Mouse (Mus musculus): ENCODE measurements around the gene Sh2d4b.

The Sh2d4b gene

DNA sequence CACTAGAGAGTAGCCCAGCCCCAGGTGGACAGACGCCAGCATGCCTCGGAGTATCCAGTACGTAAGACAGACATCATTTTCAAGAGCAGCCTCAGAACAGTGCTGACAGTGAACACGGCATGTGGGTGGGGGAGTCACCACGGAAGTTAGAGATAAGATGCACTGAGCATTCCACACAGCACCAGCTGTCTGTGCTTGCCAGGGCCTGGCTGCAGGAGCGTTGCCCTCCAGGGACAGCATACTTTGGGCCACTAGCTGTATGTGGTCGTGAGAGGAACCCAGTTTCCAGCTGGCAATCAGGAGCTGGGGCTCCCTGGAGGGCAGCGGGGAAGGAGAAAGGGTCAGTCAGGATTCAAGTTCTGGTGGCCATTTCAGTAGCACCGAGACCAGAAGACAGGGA lies 13.7 kb upstream of the Sh2d4b start:
- DNase-seq (ENCODE audit: low read depth, low spot score) = no peak

DNA sequence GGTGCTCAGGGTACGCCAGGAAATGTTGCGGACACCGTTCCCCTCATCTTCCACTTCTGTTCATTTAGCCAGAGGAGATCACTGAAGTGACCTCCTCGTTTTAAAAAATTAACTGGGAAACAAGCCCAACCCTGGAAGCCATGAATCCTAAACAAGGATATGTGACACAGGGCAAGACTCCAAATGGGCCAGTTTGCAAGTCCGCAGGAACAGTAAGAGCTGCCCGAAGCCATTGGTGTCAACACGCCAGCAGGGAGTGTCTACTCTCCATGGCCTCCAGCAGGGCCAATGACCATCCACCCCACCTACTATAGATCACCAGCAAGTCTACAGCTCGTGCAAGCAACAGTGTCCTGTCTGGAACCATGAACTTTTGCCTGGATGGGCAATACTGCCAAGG lies 12.7 kb upstream of the Sh2d4b start:
- no peak for DNase-seq (ENCODE audit: low read depth, low spot score)

DNA sequence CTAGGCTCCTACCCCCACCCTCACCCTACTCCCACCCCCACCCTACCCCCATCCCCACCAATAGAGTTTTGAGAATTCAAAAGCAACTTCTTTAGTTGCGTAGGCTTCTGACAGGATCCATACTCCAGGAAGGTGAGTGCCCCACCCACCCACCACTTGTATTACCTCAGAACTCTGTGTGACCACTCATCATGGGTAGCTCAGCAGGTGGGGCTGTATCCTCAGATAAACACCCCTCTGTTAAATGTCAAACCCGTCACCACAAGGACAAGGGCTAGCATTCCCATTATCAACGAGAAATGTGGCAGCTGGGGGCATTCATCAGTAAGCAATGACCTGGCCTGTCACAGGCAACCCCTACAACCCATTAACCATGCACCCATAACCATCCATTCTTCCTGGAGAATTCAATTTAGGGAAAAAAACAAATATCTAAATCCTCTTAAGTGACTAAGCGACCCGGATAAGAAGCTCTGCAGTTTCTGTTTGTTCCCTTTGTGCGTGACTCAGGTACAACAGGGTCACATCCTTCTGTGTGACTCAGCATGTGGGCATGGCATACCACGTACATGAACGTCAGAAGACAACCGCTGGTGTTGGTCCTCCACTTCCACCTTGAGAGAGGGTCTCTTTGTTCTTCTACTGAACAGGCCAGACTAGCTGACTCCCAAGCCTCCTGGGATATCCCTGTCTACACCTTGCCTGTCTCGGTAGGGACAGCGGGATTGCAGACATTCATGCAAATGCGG lies 9.4 kb upstream of the Sh2d4b start:
- no peak for DNase-seq (ENCODE audit: low read depth, low spot score)

DNA sequence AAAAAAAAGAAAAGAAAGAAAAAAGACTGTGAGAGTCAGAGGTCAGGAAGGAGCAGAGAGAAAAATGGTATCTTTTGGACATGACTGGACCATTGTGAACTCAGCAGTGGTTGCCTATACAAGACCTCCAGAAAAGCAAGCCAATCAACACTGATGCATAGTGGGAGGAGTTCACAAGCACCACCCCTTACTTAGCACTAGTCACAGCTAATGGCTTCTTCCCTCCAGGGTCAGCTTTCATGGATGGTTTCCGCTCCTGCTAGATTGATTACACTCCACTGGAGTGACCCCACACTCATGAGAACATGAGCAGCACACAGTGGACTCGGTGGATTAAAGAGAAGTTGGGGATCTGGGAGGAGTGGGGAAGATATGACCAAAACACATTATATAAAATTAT lies 7.2 kb upstream of the Sh2d4b start:
- DNase-seq (ENCODE audit: low read depth, low spot score) = no peak

DNA sequence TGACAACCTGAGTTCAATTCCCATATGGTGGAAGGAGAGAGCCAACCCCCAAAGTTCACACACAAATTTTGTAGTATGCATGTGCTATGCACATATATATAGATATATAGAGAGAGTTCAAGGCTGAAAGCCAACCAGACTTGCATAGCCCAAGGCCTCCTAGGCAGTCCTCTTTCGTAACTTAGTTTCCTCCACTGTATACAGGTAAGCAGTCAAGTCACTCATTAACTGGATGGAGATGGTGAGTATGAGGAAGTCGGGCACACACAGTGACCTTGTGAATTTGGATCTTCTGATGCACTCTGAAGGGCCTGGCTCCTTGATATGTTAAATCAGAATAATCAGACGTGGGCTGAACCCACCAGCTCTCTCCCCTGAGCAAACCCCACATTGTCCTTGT lies 4.8 kb upstream of the Sh2d4b start:
- DNase-seq (ENCODE audit: low read depth, low spot score) = no peak

DNA sequence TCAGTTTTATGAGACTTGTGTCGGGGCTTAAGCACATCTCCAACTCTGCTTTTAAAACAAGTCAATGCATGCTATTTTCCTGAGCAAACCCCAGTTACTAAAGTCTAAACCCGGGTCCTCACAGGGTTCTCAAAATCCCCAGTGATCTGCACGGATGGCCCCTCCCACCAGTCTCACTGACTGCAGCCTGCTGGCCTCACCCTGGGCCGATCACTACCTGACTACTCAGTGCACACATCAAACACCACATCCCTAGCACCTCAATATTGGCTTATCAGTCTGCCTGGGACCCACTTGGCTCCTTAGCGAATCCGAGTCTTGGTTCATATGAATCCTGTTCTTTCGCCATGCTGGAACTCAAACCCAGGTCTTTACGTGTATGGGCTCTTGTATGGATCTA lies 2.6 kb upstream of the Sh2d4b start:
- DNase-seq (ENCODE audit: low read depth, low spot score) = no peak

DNA sequence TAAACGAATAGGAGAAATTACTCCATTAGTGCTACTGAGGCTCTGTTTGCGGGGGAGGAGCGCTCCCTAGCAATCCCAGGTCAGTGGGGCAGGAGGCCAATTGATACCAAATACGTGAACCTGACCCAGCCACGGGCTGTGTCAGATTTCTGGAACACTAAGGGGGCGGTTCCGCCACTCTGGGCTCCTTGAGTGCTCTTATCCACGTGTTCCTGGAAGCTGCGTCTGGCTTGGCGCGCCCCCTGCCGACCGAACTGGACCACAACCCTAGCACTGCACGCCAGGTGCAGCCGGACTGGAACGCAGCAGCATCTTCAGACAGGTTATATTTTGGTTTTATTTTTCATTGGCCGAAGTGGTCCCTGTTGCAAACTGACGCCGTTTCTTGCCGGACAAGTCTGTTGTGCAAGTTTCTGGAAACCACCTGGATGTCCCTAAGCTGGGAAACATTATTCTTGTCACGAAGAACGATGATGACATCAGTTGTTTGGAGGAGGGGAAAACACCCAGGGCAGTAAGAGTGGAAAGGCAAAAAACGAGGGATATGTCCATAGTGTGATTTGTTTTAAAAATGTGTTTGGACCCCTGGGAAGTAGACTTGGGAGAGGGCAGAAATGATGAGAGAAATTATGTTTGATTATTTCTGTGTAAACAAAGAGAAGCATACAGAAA lies 1.6 kb upstream of the Sh2d4b start:
- DNase-seq (ENCODE audit: low read depth, low spot score) = peak; percentile 64

DNA sequence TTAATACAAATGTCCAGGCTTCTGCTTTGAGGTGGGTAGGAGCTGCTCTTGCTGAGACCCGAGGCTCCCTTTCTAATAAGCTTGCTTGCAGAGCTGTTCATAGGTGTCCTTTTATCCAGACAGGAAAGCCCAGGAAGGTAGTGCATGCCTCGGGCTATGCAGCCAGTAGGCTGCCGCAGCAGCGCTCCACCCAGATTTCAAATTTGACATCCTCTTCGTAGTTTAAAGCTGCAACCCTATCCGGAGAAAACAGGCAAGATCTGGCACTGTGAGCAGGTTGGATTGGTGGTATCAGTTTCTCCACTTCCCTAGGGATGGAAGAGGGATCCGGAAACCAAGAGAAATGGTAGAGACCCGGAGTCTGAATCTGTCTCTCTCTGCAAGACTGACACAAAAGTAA lies 818 bp upstream of the Sh2d4b start:
- DNase-seq (ENCODE audit: low read depth, low spot score) = no peak

DNA sequence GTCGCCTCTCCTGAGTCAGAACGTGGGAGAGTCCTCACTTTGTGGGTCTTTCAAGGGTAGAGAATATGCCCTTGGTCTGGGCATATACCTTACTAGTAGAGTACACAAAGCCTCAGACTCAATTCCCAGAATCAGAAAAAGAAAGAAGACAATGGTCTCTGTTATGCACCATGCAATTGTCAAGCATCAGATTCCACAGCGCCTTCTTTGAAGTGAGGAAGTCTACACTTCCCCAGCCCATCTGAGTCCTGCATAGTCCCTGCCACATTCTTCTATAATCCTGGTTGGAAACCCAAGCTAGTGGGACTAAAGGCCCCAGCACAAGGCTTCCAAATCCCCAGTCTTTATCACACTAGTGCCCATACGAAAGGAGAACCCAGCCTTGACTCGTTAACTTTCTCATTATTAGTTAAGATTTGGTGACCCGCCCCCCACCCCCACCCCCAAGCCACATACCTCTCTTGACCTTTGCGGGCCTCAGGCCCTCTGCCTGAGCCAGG lies 690 bp downstream of the Sh2d4b start:
- no peak for DNase-seq (ENCODE audit: low read depth, low spot score)

DNA sequence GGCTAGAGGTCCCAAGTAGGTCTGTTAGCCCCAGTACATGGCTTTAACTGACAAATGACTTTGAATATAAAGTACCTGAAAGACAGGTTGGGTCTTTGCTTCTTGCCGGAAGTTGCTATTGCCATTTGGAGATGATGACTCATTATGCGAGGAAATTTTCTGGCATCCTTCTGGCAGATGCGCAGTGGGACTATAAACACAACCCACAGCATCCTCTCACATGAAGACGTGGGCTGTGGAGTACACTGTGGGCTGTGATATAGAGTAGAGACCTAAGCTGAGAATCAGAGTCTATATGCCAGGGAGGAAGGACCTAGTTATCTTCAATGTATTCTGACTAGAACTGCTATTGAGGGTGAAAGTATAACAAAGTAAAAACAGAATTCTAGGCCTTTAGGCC lies 1.6 kb downstream of the Sh2d4b start:
- DNase-seq (ENCODE audit: low read depth, low spot score) = no peak

DNA sequence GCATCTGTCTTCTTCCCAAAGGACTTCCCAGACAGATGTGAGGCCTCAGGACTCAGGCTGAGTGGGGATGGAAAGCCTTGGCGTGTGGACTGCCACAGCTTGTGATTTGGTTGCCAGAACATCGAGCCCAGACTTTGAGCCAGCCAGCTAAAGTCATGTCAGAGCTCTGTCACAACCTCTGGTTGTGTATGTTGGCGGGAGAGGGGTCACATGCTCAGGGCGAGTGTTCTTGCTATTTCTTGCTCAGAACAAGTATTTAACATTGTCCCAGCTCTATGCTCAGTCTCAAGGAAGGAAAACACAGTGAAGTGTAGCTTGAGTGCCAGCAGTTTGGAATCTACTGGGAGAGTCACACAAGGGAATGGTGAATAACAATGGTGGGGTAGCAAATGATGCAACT lies 3.4 kb downstream of the Sh2d4b start:
- DNase-seq (ENCODE audit: low read depth, low spot score) = no peak

DNA sequence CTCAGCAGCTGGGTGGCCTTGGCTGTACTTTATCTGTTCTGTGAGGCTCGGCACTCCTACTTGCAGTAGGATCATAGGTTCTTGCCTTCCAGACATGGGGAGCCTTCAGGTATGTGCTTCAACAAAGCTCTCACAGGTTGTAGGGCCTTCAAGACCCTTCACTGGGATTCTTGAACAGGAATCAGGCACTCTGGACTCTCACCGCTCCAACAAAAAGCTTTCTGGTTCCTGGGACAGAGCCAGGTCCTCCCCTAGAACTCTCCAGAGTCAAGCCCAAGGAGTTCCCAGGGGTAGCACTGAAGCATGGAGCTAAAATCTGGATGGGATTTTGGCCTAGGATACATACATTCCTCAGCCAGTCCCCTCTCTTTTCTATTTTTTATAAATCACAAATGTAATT lies 3.9 kb downstream of the Sh2d4b start:
- DNase-seq (ENCODE audit: low read depth, low spot score) = no peak

DNA sequence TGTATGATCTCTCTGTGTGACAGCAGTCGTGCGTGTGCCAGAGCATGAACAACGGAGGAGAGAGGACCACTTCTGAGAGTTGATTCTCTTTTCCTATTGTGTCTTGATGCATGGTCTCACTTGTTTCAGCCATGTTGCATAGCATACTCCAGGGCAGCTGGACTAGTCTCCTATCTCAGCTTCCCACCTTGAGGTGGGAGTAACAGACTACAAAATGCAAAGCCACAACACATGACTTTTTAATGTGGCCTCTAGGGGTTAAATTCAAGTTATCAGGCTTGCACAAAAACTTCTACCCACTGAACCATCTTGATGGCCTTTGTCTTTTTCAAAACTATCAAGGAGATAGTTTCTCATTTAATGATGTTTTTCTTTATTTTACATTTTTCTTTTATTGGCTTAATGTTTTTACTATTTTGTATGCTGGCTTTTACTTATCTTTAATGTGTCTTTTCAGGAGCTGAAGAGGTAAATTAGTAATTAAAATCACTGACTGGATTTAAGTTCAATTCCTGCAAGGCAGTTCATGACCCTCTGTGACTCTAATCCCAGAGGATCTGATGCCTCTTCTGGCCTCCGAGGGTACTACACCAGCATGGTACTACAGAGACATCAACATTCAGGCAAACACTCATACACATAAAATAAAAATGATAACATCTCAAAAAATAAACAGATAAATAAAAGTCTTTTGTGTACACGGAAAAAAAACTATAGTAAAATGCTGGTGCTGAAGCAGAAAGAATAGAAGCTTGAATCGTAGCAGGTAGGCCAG lies 6.5 kb downstream of the Sh2d4b start:
- DNase-seq (ENCODE audit: low read depth, low spot score) = no peak

DNA sequence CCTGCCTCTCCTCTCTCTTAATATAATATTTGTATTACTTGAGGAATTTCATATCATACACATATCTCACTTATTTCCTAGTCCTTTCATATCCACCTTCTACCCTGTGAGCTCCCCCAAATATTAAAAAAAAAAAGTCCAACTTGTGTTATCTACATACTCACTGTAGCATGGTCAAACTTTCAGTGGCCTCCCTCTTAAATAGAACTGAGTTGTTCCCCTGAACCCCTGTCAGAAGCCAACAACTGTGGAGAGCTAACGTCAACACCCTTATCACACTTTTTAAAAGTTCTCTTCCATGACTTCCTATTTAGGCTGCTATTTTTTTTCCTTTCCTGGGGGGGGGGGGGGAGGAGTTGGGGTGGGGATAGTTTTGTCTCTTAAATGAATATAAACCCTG lies 7.3 kb downstream of the Sh2d4b start:
- no peak for DNase-seq (ENCODE audit: low read depth, low spot score)

DNA sequence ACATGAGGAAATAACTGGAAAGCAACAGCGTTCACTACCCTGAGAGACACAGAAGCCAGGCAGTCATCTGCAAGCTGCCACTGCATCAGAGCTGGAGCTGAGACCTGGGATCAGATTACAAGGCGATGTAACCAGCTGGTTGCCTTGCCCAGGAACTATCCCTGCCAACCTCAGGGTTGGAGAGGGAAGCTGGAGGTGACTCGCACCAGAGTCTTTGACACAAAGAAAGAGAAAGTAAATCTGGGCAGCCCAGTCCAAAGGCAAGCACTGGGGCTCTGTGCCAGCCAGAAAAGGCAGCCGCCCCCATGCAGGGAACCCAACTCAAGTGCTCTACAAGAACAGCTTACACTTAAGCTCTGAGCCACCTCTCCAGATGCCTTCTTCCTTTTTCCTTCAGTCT lies 7.8 kb downstream of the Sh2d4b start:
- DNase-seq (ENCODE audit: low read depth, low spot score) = no peak

DNA sequence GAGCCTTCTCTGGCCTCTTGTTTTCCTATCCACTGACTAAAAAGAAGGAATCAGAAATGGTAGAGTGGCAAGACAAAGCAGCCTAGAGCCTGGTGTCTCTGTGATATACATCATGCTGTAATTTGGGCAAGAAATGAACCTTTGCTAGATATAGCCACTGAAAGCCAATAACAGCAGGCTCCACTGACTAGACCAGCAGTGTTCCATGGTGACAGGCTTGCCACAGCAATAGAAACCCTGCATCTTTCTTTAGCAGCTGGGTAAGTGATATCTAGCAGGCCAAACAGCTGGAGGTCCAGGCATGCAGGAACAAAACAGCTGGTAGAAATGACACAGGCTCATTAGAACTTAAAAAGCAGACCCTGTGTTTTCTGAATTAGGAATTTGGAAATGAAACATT lies 18.5 kb downstream of the Sh2d4b start:
- no peak for DNase-seq (ENCODE audit: low read depth, low spot score)

DNA sequence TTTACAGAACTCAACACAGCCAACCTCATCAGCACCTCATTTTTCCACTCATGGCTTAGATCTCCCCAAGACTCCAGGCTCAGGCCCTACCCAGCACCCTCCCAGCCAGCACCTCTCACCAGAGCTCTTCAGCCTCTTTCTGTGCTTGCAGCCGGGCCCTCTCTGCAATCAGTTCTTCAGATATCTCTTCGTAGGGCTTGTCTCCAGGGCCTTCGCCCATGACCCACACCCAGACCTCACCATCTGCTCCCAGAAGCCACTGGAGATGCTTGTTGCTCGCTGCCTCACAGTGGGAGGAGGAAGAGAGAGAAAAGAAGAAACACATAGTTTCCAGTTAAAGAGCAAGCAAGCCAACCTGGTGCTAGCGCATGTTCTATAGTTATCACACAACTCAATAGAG lies 19.1 kb downstream of the Sh2d4b start:
- no peak for DNase-seq (ENCODE audit: low read depth, low spot score)

DNA sequence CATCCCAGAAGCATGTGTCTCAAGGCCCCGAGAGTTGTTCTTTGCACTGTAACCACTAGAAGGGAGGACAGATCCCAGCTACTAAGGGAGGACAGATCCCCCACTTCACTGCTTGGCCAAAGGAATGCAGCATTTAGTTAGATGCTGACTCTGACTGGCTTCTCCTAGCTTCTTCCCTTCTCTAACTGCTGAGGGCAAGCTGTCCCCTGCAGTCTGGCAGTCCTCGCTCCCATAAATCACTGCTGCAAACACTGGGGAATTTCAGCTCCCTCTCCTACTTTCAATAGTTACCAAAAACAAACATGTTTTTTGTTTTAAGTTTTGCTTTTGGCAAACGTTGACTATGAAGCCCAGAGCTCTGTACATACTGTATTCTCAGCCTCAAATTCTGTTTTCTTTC lies 22.5 kb downstream of the Sh2d4b start:
- DNase-seq (ENCODE audit: low read depth, low spot score) = no peak

DNA sequence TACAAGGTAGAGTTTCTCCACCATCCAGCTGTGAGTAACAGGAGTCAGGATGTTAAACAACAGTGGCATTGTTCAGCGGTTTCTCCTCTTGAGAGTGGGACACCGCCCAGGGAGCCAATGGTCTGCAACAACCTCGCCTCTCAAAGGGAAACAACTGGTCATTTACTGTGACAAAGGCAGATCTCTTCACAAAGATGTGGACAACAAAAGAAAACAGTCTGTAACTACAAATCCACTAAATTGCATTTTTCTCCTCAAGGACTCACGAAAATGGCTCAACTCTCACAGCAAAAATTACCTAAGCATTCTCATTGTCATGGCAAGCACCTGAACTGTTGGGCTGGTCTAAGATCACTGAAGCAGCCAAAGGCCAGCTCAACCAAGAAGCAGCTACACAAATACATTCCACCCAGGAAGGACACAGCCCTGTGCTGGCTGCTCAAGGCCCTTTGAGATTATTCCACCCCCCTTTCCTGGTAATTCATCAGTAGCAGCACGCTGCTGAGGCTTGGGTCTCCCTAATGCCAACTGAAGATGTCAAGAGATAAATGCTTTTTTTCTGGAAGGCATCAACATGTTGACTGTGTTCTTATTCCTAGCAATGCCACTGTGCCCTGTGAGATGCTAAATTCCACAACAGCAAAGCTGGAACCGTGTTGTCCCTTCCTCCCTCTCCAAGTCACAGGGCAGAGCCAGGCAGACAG lies 28.1 kb downstream of the Sh2d4b start:
- DNase-seq (ENCODE audit: low read depth, low spot score) = no peak

DNA sequence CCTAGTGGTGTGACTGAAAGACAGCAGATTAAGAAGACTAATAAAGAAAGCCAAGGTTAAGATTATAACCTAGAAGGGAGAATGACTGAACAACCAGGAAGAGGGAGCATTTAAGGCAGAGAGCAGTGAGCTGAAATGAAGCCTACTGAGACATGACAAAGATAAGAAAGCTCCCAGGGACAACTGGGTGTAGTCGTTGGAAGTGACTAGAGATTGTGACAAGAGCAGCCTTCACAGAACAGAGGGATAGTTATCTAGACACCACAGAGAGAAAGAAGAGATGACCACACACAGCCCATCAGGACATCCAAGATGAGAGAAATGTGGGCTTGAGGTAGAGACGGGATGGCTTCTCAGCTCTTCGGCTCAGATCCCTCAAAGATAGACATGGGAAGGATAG lies 29.4 kb downstream of the Sh2d4b start:
- DNase-seq (ENCODE audit: low read depth, low spot score) = no peak

DNA sequence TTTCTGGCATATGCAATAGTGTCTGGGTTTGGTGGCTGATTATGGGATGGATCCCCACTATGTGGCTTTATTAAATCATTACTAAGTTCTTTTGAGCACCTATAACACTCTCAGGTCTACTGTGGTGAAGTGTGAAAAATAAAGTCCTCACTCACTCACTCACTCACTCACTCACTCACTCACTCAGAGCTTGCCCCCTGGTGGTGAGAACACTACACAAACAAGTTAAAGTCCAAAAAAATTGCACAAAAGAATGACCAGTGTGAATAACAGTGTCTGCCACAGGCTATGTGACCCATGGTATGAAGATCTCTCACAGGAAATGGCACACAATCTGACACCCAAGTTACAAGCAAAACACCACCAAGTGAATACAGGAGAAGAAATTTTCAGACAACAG lies 30.0 kb downstream of the Sh2d4b start:
- DNase-seq (ENCODE audit: low read depth, low spot score) = no peak

DNA sequence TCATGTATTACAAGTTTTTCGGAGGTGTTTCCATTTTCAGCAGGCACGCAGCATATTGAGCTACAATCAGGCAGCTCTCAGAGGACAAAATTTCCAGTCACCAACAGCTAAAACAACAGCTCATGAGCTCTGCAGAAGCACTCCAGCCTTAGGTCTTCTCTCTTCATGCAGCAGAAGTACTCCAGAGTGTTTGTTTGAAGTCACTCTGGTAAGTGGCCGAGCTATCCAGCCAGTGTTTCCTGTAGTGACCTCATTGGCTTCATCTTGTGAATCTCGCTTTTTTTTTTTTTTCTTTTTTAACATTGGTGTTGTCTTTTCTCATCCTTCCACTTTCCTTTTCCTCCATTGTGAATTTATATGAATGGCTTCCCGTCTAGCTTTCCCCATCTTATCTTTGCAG lies 40.1 kb downstream of the Sh2d4b start:
- DNase-seq (ENCODE audit: low read depth, low spot score) = no peak

Data from embryo, embryonic 11.5 days (tissue).